Mouse (Mus musculus) right cerebral cortex, postnatal 10 days (tissue): Measurements from ENCODE around the gene Ehbp1.
A peak's percentile ranks its signal among the peaks of the same experiment; 100 is the strongest.

ENCODE experiments used
- DNase-seq, 2 experiments: peaks; one replicate each; pipeline ENCODE4 v3.0.0; 2021; ENCODE audit warnings: low spot score in 2 of 2

Gene Ehbp1

GRCm38 (mm10) chr11:22000316-22001076, 341.6 kb downstream of the Ehbp1 start:
- DNase-seq: peak in 1 of 2 experiments; percentile 28

DNA sequence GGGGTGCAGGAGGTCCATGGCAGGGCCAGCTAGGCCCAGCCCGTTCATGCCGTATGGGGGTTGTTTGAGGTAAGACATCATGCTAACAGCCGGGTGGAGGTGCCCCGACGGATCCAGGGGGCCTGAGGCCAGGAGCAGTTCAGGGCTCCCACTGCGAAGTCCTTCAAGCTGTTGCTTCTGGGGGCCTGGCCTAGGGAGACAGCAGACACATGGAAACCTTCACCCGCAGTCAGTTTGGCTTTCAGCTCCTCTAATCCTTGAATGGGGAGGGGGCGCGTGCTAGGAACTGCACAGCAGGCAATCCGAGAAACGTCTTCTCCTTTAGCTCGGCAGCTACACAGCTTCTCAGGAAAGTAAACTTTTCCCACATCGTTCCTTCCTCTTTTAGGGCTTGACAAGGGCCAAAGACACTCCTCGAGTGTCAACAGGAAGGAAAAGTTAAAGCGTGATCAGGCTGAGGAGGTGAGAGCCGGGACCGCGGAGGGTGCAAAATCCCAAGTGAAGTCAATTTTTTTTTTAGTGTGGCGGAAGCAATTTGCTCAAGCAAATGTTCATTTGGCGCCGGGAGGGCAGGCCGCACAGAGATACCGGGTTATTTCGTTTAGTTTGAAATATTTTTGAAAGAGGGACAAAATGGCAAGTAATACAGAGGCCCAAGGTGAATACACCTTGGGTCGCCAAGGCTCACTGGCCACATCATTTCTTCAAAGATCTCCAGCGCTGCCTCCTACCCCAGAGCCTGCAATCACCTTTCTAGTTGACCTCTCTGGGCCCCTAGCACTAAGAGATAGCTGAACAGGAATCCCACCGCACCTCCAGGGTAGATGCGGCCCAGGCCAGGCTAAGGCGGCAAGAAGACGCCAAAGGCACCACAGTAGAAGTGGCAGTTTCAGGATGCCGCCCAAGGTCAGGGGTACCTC, 342.4 kb downstream of the Ehbp1 start:
- peak; percentile 26 to 30 for DNase-seq

DNA sequence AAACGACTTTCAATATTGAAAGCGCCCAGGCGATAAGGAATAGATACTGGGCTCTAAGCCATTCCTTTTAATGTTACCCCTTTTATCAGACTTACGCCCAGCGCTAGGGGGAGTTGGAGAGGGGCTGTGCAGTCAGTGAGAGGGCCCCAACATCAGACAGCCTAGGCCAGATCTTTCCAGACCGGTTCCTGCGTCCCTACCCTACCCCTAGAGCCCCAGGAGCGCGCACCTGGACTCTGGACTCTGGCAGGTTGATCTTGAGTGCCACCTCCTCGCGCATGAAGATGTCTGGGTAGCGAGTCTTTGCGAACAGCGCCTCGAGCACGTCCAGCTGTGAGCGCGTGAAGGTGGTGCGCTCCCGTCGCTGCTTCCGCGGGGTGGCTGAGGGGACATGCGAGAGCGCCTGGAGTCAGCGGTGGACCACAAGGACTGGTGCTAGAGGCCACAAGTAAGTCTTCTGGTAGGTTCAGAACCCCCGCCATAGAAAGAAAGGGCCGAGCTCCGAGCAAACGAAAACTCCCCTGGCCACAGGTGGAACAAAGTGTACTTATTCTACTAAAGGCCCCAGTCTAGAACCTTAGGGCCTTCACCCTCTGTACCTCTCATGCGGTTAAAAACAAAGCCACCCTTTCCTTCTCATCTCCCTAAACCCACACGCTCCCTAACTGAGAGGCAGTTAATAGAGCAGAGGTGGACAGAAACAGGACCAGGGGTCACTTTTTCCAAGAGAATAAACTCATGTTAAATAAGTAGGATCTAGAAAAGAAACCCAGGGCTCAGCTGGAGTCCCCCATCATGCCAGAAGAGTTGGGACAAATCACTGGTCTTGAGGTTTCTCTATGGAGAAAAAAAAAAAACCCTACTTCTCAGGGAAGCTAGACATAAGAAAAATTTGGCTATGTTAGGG, 343.7 kb downstream of the Ehbp1 start:
- DNase-seq: peak; percentile 30 to 35

GRCm38 (mm10) chr11:21997561-21998140, 344.4 kb downstream of the Ehbp1 start:
- DNase-seq: peak in 1 of 2 experiments; percentile 33

- DNase-seq: peak; percentile 79
Measured at GRCm38 (mm10) chr11:21996661-21997560, 345.2 kb downstream of the Ehbp1 start.

DNA sequence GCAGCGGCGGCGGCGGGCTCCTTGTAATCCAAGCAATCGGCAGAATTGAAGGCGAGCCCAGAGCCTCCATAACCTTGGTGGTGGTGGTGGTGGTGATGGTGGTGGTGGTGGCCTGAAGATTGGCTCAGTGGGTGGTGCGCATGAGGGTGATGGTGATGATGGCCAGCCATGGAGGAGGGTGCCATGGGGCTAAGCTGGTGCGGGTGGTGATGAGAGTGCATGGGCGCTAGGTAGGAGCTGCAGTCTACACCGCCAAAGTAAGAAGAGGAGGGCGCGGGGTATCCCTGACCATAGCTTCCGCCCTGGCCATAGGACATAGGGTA, 345.8 kb downstream of the Ehbp1 start:
- DNase-seq: peak; percentile 31 to 40

DNA sequence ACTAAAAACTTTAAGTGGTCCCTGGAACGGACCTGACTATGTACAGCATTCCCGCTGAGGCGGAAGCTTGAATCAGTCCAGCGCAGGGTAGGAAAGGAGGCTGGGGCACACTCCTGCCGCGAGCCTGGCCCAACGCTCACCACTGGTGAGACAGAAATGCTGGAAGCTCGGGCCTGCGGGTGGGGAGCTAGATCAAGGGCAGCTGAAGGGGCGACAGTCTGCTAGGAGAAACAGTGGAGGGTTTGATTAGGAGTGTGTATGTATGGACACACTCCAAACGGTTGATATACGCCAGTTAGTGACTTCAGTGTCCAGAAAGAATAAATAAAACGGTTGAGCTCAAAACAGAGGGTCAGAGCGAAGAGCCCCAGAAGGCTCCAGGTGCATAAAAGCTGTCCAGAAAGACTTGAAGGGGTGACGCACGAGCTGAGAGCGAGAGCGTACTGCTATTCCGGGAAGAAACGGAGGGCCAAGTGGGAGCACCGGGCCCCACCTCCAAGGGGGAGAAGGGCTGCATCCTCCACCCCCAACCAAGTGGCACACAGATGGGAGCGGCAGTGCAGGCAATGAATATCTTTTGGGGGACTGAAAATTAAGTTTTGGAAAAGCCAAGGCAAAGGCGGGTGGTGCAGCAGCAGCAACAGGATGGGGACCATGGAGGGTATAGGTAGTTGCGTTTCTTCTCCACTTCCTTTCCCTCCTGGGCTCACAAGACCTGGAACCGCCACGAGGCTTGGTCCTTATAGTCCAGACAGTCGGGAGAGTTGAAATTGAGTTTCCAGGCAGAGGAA, 346.4 kb downstream of the Ehbp1 start:
- peak in 1 of 2 experiments; percentile 28 for DNase-seq

DNA sequence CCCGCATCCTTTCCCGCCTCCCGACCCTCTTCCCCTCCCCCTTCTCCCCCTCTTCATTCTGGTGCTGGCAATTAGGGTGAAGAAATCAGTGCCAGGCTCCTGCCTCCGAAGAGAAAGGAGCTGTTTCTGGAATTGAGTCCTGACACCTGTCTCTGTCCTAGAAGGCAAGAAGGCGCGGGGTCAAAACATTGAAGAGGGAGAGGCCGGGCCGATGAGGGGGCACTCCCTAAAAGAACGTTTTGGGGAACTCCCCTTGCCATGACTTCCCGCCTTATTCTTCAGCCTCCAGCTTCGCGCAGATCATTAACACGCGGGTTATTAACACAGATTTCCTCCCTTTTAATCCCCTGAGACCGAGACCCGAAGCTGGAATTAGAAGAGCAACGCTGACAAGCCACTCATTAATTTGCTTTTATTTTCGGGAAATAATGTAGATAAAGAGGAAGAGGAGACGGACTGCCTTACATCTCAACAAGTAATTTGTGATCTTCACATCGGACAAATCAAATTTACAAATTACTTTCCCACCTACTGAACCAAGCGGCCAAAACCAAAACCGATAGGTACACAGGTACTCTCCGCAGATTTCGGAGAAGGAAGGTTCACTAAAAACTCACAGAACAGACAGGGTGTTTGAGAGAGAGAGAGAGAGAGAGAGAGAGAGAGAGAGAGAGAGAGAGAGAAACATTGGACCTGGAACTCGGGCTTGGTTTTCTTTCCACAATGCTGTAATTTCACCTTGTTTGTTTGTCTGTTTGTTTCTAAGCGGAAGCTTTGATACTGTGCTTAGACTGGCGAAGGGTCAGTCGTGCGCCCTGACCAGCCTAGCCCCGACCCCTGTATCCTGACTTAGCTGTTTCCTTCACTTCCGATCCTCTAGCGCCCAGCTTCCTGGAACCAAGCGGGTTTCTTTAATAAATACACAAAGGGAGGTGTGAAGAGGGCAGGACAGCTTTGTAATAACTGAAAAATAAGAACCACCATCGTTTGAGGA, 347.4 kb downstream of the Ehbp1 start:
- DNase-seq: no peak

GRCm38 (mm10) chr11:21993597-21994376, 348.3 kb downstream of the Ehbp1 start:
- DNase-seq: peak; percentile 28 to 34

GRCm38 (mm10) chr11:21992761-21993596, 349.1 kb downstream of the Ehbp1 start:
- peak in 1 of 2 experiments; percentile 29 for DNase-seq

DNA sequence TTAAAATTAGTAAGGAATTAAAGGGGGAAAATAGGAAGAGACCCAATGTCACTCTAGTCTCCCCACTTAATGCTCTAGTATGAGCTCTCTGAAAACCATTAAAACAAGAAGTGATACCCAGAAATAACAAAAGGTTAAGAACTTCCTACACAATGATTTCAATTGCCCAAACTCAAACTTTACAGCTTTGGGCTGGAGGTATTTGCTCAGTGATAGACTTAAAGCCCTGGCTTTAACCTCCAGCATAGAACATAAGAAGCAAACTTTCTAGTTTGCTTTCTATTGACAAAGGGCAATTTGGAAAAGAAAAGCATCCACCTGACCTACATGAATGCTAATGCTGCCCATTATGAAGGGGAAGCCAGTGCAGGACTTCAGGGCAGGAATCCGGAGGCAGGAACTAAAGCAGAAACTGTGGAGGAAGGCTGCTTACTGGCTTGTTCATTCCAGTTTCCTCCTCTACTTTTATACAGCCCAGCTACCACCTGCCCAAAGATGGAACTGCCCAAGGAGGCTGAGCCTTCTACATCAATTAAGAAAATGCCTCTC, 353.6 kb downstream of the Ehbp1 start:
- DNase-seq: no peak

- no peak for DNase-seq
Measured at GRCm38 (mm10) chr11:21985118-21985517, 357.0 kb downstream of the Ehbp1 start.

DNA sequence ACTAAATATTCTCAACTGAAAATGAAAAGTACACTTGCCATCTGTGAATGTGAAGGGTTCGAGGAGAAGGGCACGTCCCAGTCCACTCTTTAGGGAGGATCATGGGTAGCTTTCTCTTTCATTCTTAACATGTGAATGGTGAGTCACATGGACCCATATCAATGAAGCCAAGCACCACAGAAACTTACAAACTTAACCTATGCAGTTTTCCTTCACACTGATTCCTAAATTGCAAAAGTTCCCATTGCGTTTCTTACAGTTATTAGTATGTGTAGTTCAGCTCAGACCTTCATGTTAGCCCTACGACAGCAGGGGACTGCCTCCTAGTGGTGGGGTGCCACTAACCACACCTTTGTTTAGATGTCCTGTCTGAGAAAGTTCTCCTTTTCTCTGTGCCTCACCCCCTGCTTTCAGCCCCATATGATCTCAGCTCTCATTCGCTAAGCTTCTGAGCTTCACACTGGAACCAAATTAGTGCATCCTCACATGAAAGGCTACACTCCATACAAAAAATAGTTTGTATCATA, 368.0 kb downstream of the Ehbp1 start:
- DNase-seq: no peak

- DNase-seq: no peak
Measured at GRCm38 (mm10) chr11:21973597-21973996, 368.5 kb downstream of the Ehbp1 start.

DNA sequence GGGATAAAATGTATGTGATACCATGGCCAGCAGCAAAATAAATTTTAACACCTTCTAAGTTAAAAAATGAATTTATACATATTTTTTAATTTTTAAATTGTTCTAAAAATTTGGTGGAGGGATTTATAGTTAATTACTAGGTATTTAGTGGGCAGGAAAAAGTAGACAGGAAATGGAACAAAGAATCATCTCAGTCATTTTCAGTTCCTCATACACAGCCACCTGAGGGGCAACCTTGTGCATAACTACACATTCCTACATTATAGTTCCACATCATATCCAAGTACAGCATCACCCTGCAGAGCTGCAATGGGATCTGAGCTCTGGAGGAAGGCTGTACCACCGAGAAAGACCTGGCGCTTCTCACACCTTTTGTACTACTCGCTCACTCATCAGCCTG, 373.2 kb downstream of the Ehbp1 start:
- no peak for DNase-seq
